Mouse (Mus musculus) forebrain, embryonic 15.5 days (tissue): ENCODE results near the gene Pacsin3. TPM values are rescaled to one million over a fixed set of nuclear protein-coding genes. Genes with fewer than 3 reads are reported as not detected.

Experiments used
- ATAC-seq: fragments of 200-750 bp; cut with Nextera tagmentation; replicated peaks from 2 replicates; pipeline ENCODE4 v1.8.0; 2017; ENCODE audit warnings: mild to moderate bottlenecking, moderate TSS enrichment, moderate library complexity
- H3K27ac ChIP-seq: fragments of 300-500 bp; sonication (generic); replicated peaks from 2 replicates; pipeline ENCODE4 v1.5.1; 2015; ENCODE audit warnings: mild to moderate bottlenecking, inconsistent platforms
- H3K27me3 ChIP-seq: fragments of 300-500 bp; sonication (generic); 2 replicates; pipeline ENCODE4 v1.6.1; 2015; ENCODE audit warnings: inconsistent platforms
- H3K36me3 ChIP-seq: fragments of 300-500 bp; sonication (generic); 2 replicates; pipeline ENCODE4 v1.6.1; 2015; ENCODE audit warnings: mild to moderate bottlenecking, inconsistent platforms
- H3K4me1 ChIP-seq: fragments of 300-500 bp; sonication (generic); 2 replicates; pipeline ENCODE4 v1.6.1; 2015; ENCODE audit warnings: inconsistent platforms
- H3K4me2 ChIP-seq: fragments of 300-500 bp; sonication (generic); replicated peaks from 2 replicates; pipeline ENCODE4 v1.6.1; 2015; ENCODE audit warnings: mild to moderate bottlenecking, inconsistent platforms
- H3K4me3 ChIP-seq: fragments of 300-500 bp; sonication (generic); 2 replicates; pipeline ENCODE4 v1.5.1; 2015; ENCODE audit warnings: mild to moderate bottlenecking, inconsistent platforms
- H3K9ac ChIP-seq: fragments of 300-500 bp; sonication (generic); replicated peaks from 2 replicates; pipeline ENCODE4 v1.6.1; 2015; ENCODE audit warnings: mild to moderate bottlenecking, inconsistent platforms
- H3K9me3 ChIP-seq: fragments of 300-500 bp; sonication (generic); 2 replicates; pipeline ENCODE4 v1.6.1; 2016; ENCODE audit warnings: inconsistent platforms
- WGBS: fragments of 180-500 bp; shearing (Covaris S2); methylation state at CpG from one replicate; pipeline ENCODE4 v1.1.7; 2015; ENCODE audit warnings: mixed read lengths; 5-methylcytosine and 5-hydroxymethylcytosine counted together
- polyA plus RNA-seq: library from polyadenylated mRNA; unstranded; fragments of >200 nt; fragmentation: Nextera tagmentation; extraction: Ambion mirVana; gene quantifications from 2 replicates; pipeline ENCODE4 v1.2.1, GENCODE M21; 2015

Gene Pacsin3
- polyA plus RNA-seq, 1 experiment from 2014 or later: 19.8 TPM

DNA sequence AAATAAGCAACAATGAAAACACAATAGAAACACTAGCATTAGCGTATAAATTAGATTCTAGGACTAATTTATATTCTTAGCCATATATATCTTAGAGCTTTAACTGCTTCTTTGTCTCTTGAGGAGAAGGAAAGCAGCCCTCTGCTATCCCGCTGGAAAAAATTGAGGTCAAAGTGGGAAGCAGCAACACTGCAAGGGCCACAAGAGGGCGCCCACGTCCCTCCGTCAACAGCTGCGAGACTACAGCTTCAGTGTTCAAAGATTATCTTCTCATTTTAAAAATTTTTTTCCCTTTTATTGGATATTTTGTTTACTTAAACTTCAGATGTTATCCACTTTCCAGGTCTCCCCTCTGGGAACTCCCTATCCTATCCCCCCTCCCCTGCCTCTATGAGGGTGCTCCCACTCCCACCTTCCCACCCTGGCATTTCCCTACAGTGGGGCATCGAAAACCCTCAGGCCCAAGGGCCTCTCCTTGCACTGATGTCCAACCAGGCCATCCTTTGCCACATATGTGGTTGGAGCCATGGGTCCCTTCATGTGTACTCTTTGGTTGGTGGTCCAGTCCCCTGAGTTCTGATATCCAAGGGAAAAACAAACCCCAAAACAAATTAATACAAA, 30.2 kb downstream of the Pacsin3 start:
- ATAC-seq: peak; percentile 43; the same call in 1 of the 2 replicates
- Histone ChIP-seq H3K27ac (no peak overlapping the region), H3K9me3 (no peaks in the 10 kb centered on the region), H3K9ac (no peak overlapping the region), H3K4me2 (no peak overlapping the region), H3K36me3 (no peaks in the 10 kb centered on the region), H3K27me3 (no peaks in the 10 kb centered on the region), H3K4me3 (no peak overlapping the region), H3K4me1 (peaks cover 19% of the 10 kb centered on the region)
- WGBS: 14% methylated on average over 7 of the region's 7 CpGs

GRCm38 (mm10) chr2:91287563-91287962, 31.8 kb downstream of the Pacsin3 start:
- WGBS: 89% methylated on average over 6 of the region's 6 CpGs
- Histone ChIP-seq H3K36me3 (no peaks in the 10 kb centered on the region), H3K9ac (no peak overlapping the region), H3K9me3 (no peaks in the 10 kb centered on the region), H3K4me3 (no peak overlapping the region), H3K27ac (no peak overlapping the region), H3K27me3 (no peaks in the 10 kb centered on the region), H3K4me1 (peaks cover 28% of the 10 kb centered on the region), H3K4me2 (no peak overlapping the region)
- no peak for ATAC-seq

- H3K4me1 ChIP-seq: peaks cover 11% of the 10 kb centered on the region
- H3K9ac ChIP-seq: no peak overlapping the region
- H3K4me3 ChIP-seq: no peak overlapping the region
- peak; percentile 29; the same call in 1 of the 2 replicates for ATAC-seq
- peak overlapping the region; percentile 55; the same call in 1 of the 2 replicates for H3K27ac ChIP-seq
- no peak overlapping the region for H3K4me2 ChIP-seq
- no peaks in the 10 kb centered on the region for H3K27me3 ChIP-seq
- no peaks in the 10 kb centered on the region for H3K9me3 ChIP-seq
- 56% methylated on average over 12 of the region's 12 CpGs for WGBS
- no peaks in the 10 kb centered on the region for H3K36me3 ChIP-seq
These were observed 35.6 kb downstream of the Pacsin3 start for GRCm38 (mm10) chr2:91291197-91292007.

DNA sequence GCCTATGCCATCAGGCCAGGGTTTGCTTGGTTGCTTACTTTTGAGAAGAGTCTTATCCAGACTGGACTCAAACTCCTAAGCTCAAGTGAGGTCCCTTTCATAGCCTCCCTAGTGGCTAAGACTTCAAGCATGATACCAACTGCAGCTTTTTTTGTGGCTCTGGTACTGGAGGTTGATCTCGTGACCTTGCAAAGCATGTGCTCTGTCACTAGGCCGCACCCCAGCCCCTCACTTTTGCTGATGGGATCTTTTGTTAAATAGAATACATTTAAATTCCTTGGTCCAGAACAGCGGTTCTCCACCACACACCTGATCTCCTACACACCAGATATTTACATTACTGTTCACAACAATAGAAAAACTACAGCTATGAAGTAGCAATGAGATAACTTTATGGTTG, 38.5 kb downstream of the Pacsin3 start:
- ATAC-seq: no peak
- Histone ChIP-seq H3K4me3 (no peak overlapping the region), H3K9me3 (no peaks in the 10 kb centered on the region), H3K4me2 (no peak overlapping the region), H3K9ac (no peak overlapping the region), H3K36me3 (no peaks in the 10 kb centered on the region), H3K27ac (no peak overlapping the region), H3K27me3 (no peaks in the 10 kb centered on the region), H3K4me1 (peaks cover 11% of the 10 kb centered on the region)
- 95% methylated on average over 3 of the region's 3 CpGs for WGBS

DNA sequence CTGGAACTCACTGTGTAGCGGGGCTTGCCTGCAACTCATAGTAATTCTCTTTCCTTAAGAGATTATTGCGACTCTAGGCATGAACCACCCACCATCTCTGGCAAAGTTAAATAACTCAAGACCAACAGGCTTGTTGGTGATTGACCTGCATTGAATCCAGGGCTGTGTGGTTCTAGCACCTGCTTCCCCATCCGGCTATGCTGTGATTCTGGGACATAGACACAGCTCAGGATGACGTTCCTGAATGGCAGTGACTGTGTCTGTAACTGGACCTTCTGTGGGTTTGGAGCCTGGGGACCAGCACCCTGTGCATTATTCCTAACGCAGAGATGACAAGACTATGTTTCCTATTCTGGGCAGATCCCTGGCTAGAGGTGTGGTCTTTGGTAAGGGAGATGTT, 40.1 kb downstream of the Pacsin3 start:
- Histone ChIP-seq H3K4me3 (no peak overlapping the region), H3K27ac (no peak overlapping the region), H3K4me2 (no peak overlapping the region), H3K9ac (no peak overlapping the region), H3K9me3 (no peaks in the 10 kb centered on the region), H3K4me1 (peaks cover 10% of the 10 kb centered on the region), H3K27me3 (no peaks in the 10 kb centered on the region), H3K36me3 (no peaks in the 10 kb centered on the region)
- WGBS: 88% methylated on average over 5 of the region's 5 CpGs
- no peak for ATAC-seq

GRCm38 (mm10) chr2:91299156-91299555, 43.4 kb downstream of the Pacsin3 start:
- no peaks in the 10 kb centered on the region for H3K4me1 ChIP-seq
- H3K27ac ChIP-seq: no peak overlapping the region
- no peaks in the 10 kb centered on the region for H3K9me3 ChIP-seq
- no peaks in the 10 kb centered on the region for H3K36me3 ChIP-seq
- no peak overlapping the region for H3K4me2 ChIP-seq
- no peak overlapping the region for H3K9ac ChIP-seq
- 72% methylated on average over 3 of the region's 3 CpGs for WGBS
- ATAC-seq: no peak
- H3K4me3 ChIP-seq: no peak overlapping the region
- H3K27me3 ChIP-seq: no peaks in the 10 kb centered on the region

DNA sequence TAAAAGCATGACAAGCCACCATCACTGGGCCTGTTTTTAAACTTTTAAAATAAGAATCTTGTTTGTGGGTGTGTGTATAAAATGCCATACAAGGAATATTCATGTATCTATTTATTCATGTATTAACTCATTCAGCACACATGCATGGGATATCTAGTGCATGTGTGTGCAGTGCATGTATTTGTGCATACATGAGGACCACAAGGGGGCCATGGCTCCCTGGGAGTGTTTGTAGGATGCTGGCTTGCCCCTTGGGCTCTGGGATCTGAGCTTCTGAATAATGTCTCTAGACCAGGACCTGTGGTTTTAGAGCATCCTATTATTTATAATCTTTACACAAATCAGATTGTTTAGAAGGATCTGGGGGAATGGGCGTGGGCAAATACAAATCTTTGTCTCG, 45.0 kb downstream of the Pacsin3 start:
- WGBS: 89% methylated on average over 2 of the region's 2 CpGs

DNA sequence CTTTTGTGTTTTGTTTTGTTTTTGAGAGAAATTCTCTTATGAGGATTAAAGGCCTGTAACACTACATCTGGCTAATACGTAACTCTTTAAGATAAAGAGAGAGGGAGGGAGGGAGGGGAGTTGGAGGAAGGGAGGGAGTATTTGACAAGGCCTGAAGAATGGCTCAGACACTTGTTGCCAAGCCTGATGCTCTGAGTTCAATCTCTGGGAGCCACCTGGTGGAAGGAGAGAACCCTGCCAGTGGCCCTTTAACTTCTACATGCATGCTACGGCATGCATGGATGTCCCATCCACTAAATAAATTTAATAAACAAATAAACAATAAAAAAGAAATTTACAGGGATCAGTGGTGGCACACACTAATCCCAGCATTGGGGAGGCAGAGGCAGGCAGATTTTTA, 46.1 kb downstream of the Pacsin3 start:
- 83% methylated on average over 2 of the region's 2 CpGs for WGBS
- Histone ChIP-seq H3K9ac (no peak overlapping the region), H3K27me3 (no peaks in the 10 kb centered on the region), H3K27ac (no peak overlapping the region), H3K4me3 (no peak overlapping the region), H3K4me2 (no peak overlapping the region), H3K9me3 (no peaks in the 10 kb centered on the region), H3K36me3 (no peaks in the 10 kb centered on the region), H3K4me1 (no peaks in the 10 kb centered on the region)
- ATAC-seq: no peak

More for the DNA sequence above, 45.0 kb downstream of the Pacsin3 start:
- H3K4me1 ChIP-seq: no peaks in the 10 kb centered on the region
- no peak overlapping the region for H3K9ac ChIP-seq
- H3K36me3 ChIP-seq: no peaks in the 10 kb centered on the region
- H3K9me3 ChIP-seq: no peaks in the 10 kb centered on the region
- ATAC-seq: no peak
- H3K27me3 ChIP-seq: no peaks in the 10 kb centered on the region
- no peak overlapping the region for H3K27ac ChIP-seq
- no peak overlapping the region for H3K4me2 ChIP-seq
- no peak overlapping the region for H3K4me3 ChIP-seq

DNA sequence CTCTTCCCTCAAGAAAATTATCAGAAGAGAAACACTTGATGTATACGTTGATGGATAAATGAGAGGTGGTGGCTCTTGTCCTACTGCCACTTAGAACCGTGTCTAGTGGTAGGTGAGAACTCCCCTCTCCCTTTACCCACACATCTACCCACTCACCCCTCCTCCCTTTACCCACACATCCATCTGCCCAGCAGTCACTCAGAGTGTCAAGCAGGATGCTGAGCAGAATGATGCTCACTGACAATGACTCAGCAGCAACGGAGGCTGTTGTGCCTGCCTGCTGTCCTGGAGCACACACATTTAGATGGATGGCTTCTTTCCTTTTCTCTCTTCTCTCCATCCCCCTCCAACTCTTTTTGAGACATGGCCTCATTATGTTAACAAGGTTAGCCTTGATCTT, 47.1 kb downstream of the Pacsin3 start:
- Histone ChIP-seq H3K27me3 (no peaks in the 10 kb centered on the region), H3K4me1 (0 out of 2 replicates have a peak, but pooled peaks cover 3% of the 10 kb centered on the region), H3K9me3 (no peaks in the 10 kb centered on the region), H3K9ac (no peak overlapping the region), H3K4me2 (no peak overlapping the region), H3K4me3 (no peak overlapping the region), H3K36me3 (no peaks in the 10 kb centered on the region), H3K27ac (no peak overlapping the region)
- WGBS: 77% methylated on average over 3 of the region's 3 CpGs
- ATAC-seq: no peak

- no peaks in the 10 kb centered on the region for H3K9me3 ChIP-seq
- ATAC-seq: no peak
- H3K4me1 ChIP-seq: 0 out of 2 replicates have a peak, but pooled peaks cover 3% of the 10 kb centered on the region
- no peaks in the 10 kb centered on the region for H3K36me3 ChIP-seq
- H3K27ac ChIP-seq: no peak overlapping the region
- H3K9ac ChIP-seq: no peak overlapping the region
- H3K27me3 ChIP-seq: no peaks in the 10 kb centered on the region
- 93% methylated on average over 9 of the region's 9 CpGs for WGBS
- no peak overlapping the region for H3K4me3 ChIP-seq
- H3K4me2 ChIP-seq: no peak overlapping the region
These were observed 50.2 kb downstream of the Pacsin3 start for GRCm38 (mm10) chr2:91305926-91306325.

DNA sequence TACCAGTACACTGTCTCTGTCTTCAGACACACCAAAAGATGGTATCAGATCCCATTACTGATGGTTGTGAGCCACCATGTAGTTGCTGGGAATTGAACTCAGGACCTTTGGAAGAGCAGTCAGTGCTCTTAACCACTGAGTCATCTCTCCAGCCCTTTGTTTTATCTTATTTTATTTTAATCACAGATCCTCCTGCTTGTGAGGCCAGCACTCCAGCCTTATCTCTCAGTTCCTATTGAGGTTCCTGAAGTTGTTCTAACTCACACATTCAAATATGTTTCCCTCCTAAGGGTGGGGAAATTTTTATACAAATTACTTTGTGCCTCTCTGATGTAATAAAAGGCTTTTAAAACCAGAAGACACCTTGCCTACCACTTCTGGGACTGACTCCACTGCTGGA, 50.8 kb downstream of the Pacsin3 start:
- H3K27me3 ChIP-seq: no peaks in the 10 kb centered on the region
- H3K4me1 ChIP-seq: 0 out of 2 replicates have a peak, but pooled peaks cover 3% of the 10 kb centered on the region
- H3K27ac ChIP-seq: no peak overlapping the region
- no peak overlapping the region for H3K4me3 ChIP-seq
- no peak for ATAC-seq
- H3K9ac ChIP-seq: no peak overlapping the region
- H3K36me3 ChIP-seq: no peaks in the 10 kb centered on the region
- H3K9me3 ChIP-seq: no peaks in the 10 kb centered on the region
- no peak overlapping the region for H3K4me2 ChIP-seq

- WGBS: 59% methylated on average over 5 of the region's 5 CpGs
- Histone ChIP-seq H3K9me3 (no peaks in the 10 kb centered on the region), H3K27ac (no peak overlapping the region), H3K36me3 (no peaks in the 10 kb centered on the region), H3K4me1 (peaks cover 10% of the 10 kb centered on the region; the same call in 1 of the 2 replicates), H3K9ac (no peak overlapping the region), H3K4me3 (no peak overlapping the region), H3K27me3 (no peaks in the 10 kb centered on the region), H3K4me2 (no peak overlapping the region)
- no peak for ATAC-seq
These were observed 52.9 kb downstream of the Pacsin3 start for GRCm38 (mm10) chr2:91308680-91309079.
